Mouse (Mus musculus) gastrocnemius, postnatal 14 days (tissue): ENCODE measurements around the gene Faap24. TPM values are rescaled to one million over a fixed set of nuclear protein-coding genes. Genes with fewer than 3 reads are reported as not detected.

Source experiments
- DNase-seq: peaks from one replicate; pipeline ENCODE4 v3.0.0; 2021; ENCODE audit warnings: mixed read lengths
- intact Hi-C: fragments of 180-260 bp; cut with DNase I; formaldehyde crosslinking; loops from one replicate; pipeline ENCODE4 v1.15.1; 2025; ENCODE audit warnings: low total_unique reads
- total RNA-seq, 2 experiments: library from RNA; stranded (reverse); gene quantifications; 2 replicates each; pipeline ENCODE4 v1.2.3; 2021

Faap24 gene
- total RNA-seq, 2 experiments from 2014 or later = 1.3 to 1.5 TPM

DNA sequence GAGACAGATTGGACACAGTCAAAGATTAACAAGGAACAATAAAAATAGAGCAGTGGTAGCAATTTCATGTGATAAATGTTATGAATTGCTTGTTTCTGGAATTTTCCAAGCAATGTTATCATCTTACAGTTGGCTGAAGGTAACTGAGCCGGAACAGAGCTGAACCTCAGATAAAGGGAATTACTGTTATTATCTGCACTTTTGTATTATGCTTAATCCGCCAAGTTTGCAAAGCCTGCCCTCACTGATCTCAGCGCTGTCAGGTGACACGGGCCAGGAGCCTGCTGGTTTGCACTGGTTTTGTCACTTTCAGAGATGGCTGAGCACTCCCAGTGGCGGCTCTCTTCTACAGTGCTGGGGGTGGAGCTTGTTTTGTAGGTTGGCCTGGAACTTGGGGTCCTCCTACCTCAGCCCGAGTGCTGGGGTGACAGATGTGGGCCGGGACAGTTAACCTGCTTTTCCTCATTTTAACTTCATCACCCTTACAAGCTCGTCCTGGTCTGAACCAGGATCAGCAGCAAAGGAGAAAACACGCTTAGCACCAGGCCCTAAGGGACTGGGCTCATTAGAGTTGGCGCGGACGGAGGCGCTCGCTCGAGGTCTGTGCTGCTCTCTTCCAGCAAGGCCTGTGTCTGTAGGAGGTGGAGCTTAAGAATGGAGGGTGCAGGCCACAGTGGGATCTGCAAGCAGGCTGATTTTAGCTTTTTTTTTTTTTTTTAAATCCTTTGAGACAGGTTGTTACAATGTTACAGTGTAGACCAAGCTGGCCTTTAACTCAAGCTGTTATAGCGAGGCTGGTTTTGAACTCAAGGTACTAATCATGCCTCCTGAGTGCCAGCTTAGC lies 23.3 kb downstream of the Faap24 start:
- intact Hi-C loops = no loop called here
- DNase-seq = no peak

DNA sequence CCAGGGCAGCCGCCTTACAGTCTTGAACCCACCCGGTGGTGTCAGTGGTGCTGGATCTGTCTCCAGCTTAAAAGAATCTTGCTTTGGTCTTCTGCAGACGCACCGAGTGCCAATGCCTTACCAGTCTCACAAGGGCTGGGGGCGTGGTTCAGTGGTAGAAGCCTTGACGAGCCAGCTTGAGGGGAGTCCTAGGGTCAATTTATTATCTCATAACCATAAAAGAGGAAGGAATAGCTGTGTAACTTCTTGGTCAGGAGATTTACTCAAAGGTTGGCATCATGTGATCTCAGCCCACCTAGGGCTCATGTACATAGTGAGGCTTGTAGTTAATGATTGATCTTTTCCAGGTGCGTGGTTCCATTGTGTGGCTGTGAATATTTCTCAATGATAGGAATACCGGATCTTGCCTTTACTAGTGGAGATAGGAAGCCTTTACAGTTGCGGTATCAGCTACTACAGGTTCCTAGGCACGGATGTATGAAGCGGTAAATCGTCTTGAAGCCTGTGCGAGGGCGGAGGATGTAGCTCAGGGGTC lies 24.1 kb downstream of the Faap24 start:
- intact Hi-C loops = no loop called here

GRCm38 (mm10) chr7:35371096-35371495 lies 25.5 kb downstream of the Faap24 start:
- intact Hi-C loops = no loop called here
- no peak for DNase-seq

More for the DNA sequence above, 24.1 kb downstream of the Faap24 start:
- no peak for DNase-seq

GRCm38 (mm10) chr7:35365161-35365910 lies 31.3 kb downstream of the Faap24 start:
- DNase-seq = no peak
- intact Hi-C loops = no loop called here

DNA sequence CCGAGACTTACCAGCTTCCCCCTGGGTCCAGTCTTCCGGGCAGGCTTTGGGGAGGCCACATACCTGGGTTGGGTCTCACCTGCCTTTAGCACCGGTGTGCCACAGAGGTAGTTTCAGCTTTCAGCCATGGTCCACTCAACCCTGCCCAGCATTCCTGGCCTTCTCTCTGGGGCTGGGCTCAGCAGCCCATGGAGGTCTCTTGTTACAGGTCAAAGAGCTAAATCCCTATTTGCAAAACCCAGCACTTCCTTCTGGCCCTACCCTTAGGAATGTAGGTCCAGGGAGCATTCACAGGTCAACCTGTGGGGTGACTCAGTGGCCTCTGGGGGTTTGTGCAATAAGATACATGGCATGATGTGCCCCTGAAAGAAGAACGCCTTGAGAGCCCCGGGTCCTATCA lies 33.8 kb downstream of the Faap24 start:
- intact Hi-C loops = no loop called here
- no peak for DNase-seq

DNA sequence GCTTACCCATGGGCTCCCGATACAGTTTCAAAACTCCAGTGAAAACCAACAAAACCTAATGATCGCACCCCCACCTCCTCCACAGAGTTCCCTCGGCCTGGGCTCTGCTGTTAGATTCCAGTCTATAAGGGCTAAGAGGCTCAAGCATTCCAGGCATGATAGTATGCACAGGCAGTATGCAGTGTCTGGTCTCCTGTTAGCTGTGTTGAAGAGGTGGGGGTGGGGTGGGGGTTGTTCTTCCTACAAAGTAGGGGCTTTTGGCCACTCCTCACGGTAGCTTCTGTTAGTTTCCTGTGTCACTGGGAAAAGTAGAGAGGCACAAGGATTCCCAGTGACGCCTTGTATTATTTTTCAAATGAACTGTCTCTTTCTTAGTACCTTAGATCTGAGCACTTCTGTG lies 34.4 kb downstream of the Faap24 start:
- intact Hi-C loops = no loop called here
- DNase-seq = no peak

DNA sequence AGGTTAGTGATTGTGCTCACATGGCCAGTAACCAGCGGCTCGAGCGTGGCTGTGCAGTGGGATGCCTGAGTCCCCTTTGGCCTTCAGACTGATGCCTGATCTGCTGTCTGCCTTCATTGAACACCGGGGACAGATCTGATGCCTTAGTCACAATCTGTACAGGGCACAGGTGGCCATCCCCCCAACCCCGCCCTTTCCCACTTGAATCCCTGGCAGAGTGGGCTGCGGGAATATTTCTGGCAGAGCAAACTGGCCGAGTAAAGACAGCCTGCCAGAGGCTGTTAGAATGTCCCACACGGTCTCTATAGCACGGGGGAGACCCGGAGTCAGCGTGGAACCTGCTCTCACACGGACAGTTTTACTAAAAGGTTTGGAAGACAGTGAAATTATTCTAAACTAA lies 39.0 kb downstream of the Faap24 start:
- DNase-seq = no peak
- intact Hi-C loops = no loop called here

- DNase-seq = no peak
- intact Hi-C loops = no loop called here
Observed at GRCm38 (mm10) chr7:35355303-35355872, 41.2 kb downstream of the Faap24 start.

GRCm38 (mm10) chr7:35353306-35353705 lies 43.3 kb downstream of the Faap24 start:
- no peak for DNase-seq
- intact Hi-C loops = no loop called here

DNA sequence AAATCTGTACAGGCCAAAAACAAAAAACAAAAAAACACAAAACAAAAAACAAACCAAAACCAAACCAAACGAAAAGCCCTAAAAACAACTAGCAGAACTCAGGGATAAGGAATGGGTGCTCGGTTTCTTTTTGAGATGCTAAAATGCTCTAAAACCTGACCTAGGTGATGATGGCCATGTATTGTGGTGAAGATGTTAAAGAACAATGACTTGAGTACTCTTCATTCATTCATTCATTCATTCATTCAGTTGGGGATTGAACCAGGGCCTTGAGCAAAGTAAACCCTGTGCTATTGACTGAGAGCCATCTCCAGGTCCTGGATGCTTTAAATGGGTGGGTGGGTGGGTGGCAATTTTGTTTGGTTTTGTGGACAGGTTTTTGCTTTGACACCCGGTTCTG lies 45.5 kb downstream of the Faap24 start:
- no peak for DNase-seq
- intact Hi-C loops = no loop called here

GRCm38 (mm10) chr7:35349886-35350684 lies 46.6 kb downstream of the Faap24 start:
- intact Hi-C loops = no loop called here
- no peak for DNase-seq

DNA sequence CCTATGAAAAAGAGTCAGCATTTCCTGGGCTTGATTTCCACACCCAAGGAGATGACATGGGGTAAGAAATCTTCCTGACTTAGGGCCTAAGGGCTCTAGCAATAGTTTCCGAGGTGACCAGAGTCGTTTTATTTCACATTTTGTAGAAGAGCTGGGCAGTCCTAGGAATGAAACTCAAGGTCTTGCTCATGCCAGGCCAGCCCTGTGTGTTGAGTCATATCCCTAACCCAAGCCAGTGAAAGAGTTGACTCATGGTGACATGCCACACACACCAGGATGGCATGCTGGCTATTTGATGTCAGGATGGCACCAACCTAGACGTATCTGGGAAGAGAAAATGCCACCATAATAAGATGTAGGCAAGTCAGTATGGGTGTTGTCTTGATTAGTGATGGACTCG lies 47.6 kb downstream of the Faap24 start:
- intact Hi-C loops = no loop called here
- no peak for DNase-seq

- DNase-seq = no peak
- intact Hi-C loops = no loop called here
Observed at GRCm38 (mm10) chr7:35347918-35348700, 48.5 kb downstream of the Faap24 start.

GRCm38 (mm10) chr7:35344785-35345330 lies 51.8 kb downstream of the Faap24 start:
- intact Hi-C loops = no loop called here
- no peak for DNase-seq

- intact Hi-C loops = no loop called here
- DNase-seq = no peak
Observed at GRCm38 (mm10) chr7:35342498-35342897, 54.1 kb downstream of the Faap24 start.
